Mouse (Mus musculus) CH12.LX (cell line): ENCODE data around the gene Htr7. TPM values are rescaled to one million over a fixed set of nuclear protein-coding genes. Genes with fewer than 3 reads are reported as not detected.

Experiments
- polyA plus RNA-seq: library from polyadenylated mRNA; unstranded; fragments of >175 nt; gene quantifications from 2 replicates; pipeline ENCODE4 v1.2.1, GENCODE M21; 2012; ENCODE audit warnings: low read depth; ENCODE audit not compliant: insufficient read length
- total RNA-seq, 2 experiments: library from RNA; depleted of rRNA; stranded (reverse); fragments of 300-350 nt in 1 of 2; fragments of >200 nt in 1 of 2; gene quantifications; 2 replicates each; pipeline ENCODE4 v1.2.3; 2012 to 2014

The Htr7 gene
- total and polyA plus RNA-seq, 3 experiments = not detected

Other genes starting within 250 kb of the Htr7 start
- 32.7 and 42.6 TPM in 2 replicates for gene Rpp30, start 26.2 kb upstream of the Htr7 start, total RNA-seq (2012; rRNA removed)
- 120 and 127 TPM in 2 replicates for gene Rpp30, start 26.2 kb upstream of the Htr7 start, total RNA-seq (2014; rRNA removed)
- 96.6 and 102 TPM in 2 replicates for gene Rpp30, start 26.2 kb upstream of the Htr7 start, polyA plus RNA-seq
- gene Ankrd1, start 62.6 kb upstream of the Htr7 start, total RNA-seq (2012; rRNA removed) = not detected in 2 replicates
- not detected in 2 replicates for gene Ankrd1, start 62.6 kb upstream of the Htr7 start, total RNA-seq (2014; rRNA removed)
- not detected in 2 replicates for gene Ankrd1, start 62.6 kb upstream of the Htr7 start, polyA plus RNA-seq